Mouse (Mus musculus): Measurements from ENCODE around the gene Cacna1a.

- TF ChIP-seq ZNF384 (IDR thresholded peaks at IDR 0.05; ENCODE audit: low read depth, low read length) = no peak
- no peak for TF ChIP-seq CHD2 (IDR thresholded peaks at IDR 0.05; ENCODE audit: low read depth, low read length)
- no peak for TF ChIP-seq ZC3H11A (IDR thresholded peaks at IDR 0.05; ENCODE audit: borderline replicate concordance, low read depth, low read length)
- TF ChIP-seq HCFC1 (IDR thresholded peaks at IDR 0.05; ENCODE audit: borderline replicate concordance, insufficient read depth, low read length) = no peak
Measured at GRCm38 (mm10) chr8:84485864-84486263, 97.6 kb downstream of the Cacna1a start.

Measured in ES-E14 (cell line).